Mouse (Mus musculus) embryonic facial prominence, embryonic 14.5 days (tissue): ENCODE measurements around the gene Wdr74. TPM values are rescaled to one million over a fixed set of nuclear protein-coding genes. Genes with fewer than 3 reads are reported as not detected.
"Not testable (repeated sequence)": the region's sequence is repeated elsewhere in the genome, so short reads cannot be mapped to it uniquely, and the experiment has no call there.

Source experiments
- ATAC-seq: fragments of 200-750 bp; cut with Nextera tagmentation; 2 replicates; pipeline ENCODE4 v1.8.0; 2017; ENCODE audit warnings: low read depth, moderate number of reproducible peaks, moderate TSS enrichment
- DNase-seq: peaks from one replicate; pipeline ENCODE4 v3.0.0-alpha.2; 2015; ENCODE audit warnings: low spot score
- H3K27ac ChIP-seq: fragments of 300-500 bp; sonication (generic); replicated peaks from 2 replicates; pipeline ENCODE4 v1.5.1; 2014; ENCODE audit warnings: low read depth, mild to moderate bottlenecking, low read length, moderate library complexity
- H3K27me3 ChIP-seq: fragments of 300-500 bp; sonication (generic); replicated peaks from 2 replicates; pipeline ENCODE4 v1.6.1; 2014; ENCODE audit warnings: low read length; ENCODE audit not compliant: control insufficient read depth, insufficient read depth
- H3K36me3 ChIP-seq: fragments of 300-500 bp; sonication (generic); 2 replicates; pipeline ENCODE4 v1.6.1; 2014; ENCODE audit warnings: low read length, mixed read lengths; ENCODE audit not compliant: control insufficient read depth, insufficient read depth
- H3K4me1 ChIP-seq: fragments of 300-500 bp; sonication (generic); 2 replicates; pipeline ENCODE4 v1.6.1; 2014; ENCODE audit warnings: antibody characterized with exemption, low read length; ENCODE audit not compliant: control insufficient read depth, insufficient read depth
- H3K4me2 ChIP-seq: fragments of 300-500 bp; sonication (generic); 2 replicates; pipeline ENCODE4 v1.6.1; 2014; ENCODE audit warnings: low read depth, mild to moderate bottlenecking, low read length, moderate library complexity, mixed read lengths
- H3K4me3 ChIP-seq: fragments of 300-500 bp; sonication (generic); 2 replicates; pipeline ENCODE4 v1.5.1; 2014; ENCODE audit warnings: low read depth, mild to moderate bottlenecking, low read length
- H3K9ac ChIP-seq: fragments of 300-500 bp; sonication (generic); 2 replicates; pipeline ENCODE4 v1.6.1; 2014; ENCODE audit warnings: low read depth, mild to moderate bottlenecking, low read length, moderate library complexity, mixed read lengths
- H3K9me3 ChIP-seq: fragments of 300-500 bp; sonication (generic); 2 replicates; pipeline ENCODE4 v1.6.1; 2016; ENCODE audit warnings: low read length; ENCODE audit not compliant: control insufficient read depth
- WGBS: fragments of 180-500 bp; shearing (Covaris S2); extraction: QIAGEN DNeasy Blood & Tissue Kit; methylation state at CpG from one replicate; pipeline ENCODE4 v1.1.7; 2014; 5-methylcytosine and 5-hydroxymethylcytosine counted together
- polyA plus RNA-seq: library from polyadenylated mRNA; unstranded; fragments of >200 nt; fragmentation: Nextera tagmentation; extraction: Ambion mirVana; gene quantifications from 2 replicates; pipeline ENCODE4 v1.2.1, GENCODE M21; 2014

Wdr74 gene
- polyA plus RNA-seq, 1 experiment from 2014 or later: 76.6 TPM

DNA sequence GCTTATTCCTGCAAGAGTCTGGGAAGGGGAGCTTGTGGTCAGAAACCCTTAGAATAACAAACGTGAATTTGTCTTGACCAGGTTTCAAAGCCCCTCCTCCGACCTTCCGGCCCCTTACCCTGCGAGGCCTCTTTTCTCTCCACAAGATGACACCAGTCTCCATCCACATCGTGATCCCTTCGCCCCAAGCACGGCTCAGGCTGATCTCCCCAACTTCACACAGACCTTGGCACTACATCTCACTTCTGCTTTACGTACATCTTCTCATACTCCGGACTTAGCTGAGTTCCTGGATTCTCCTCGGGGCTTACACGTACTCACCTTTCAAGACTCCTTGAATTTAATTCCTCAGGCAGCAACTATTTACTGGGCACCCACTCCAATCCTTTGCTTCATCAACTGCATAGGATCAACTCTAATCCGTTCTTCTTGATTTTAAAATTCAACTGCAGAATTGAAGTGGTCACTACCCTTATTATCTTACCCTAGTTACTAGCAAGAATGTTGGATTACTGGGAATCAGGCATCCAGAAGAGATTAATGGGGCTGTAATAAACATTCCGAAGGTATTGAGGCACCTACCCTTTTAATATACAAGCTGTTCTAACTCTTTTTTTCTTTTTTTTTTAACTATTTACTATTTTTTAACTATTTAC is 21.5 kb upstream of the Wdr74 start:
- DNase-seq (no peak), ATAC-seq (peak; percentile 6; the same call in 1 of the 2 replicates)
- H3K27ac ChIP-seq: peak overlapping the region; percentile 94
- 7% methylated on average over 13 of the region's 13 CpGs for WGBS
- H3K4me1 ChIP-seq: peaks cover 19% of the 10 kb centered on the region
- H3K9ac ChIP-seq: peak overlapping the region; percentile 93
- peaks cover 32% of the 10 kb centered on the region for H3K36me3 ChIP-seq
- H3K27me3 ChIP-seq: no peaks in the 10 kb centered on the region
- no peaks in the 10 kb centered on the region for H3K9me3 ChIP-seq
- peak overlapping the region; percentile 73 for H3K4me2 ChIP-seq
- H3K4me3 ChIP-seq: peak overlapping the region; percentile 89

DNA sequence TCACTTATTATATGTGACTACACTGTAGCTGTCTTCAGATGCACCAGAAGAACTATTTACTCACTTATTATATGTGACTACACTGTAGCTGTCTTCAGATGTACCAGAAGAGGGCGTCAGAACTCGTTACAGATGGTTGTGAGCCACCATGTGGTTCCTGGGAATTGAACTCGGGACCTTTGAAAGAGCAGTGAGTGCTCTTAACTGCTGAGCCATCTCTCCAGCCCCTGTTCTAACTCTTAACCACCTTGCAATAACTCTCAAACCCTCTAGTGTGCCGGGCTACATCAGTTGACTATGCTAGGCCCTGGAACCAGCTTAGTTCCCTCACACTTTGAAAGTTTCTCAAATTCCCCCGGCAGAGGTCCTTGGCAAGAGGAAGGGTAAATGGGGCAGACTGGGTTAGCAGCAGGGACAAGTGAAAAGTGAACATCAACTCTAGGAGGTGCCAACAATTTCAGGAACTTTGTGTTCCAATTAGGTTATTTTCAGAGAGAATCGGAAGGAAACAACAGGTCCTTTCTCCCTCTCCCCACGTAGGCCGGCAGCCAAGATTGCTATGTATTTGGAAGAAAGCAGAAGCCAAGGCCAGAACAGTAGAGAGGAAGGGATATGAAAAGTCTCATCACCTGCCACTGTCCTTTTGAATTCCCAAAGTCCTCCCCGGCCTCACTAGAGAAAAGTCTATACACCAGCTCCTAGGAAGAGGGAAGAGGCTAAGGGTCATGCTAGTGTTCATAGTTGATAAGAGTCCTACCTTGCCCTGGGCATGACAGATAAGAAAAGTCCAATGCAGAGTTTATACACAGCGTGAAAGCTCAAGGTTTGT is 20.8 kb upstream of the Wdr74 start:
- DNase-seq: no peak
- H3K4me1 ChIP-seq: peaks cover 19% of the 10 kb centered on the region
- H3K27me3 ChIP-seq: no peaks in the 10 kb centered on the region
- H3K27ac ChIP-seq: no peak overlapping the region
- peaks cover 24% of the 10 kb centered on the region for H3K36me3 ChIP-seq
- no peak overlapping the region for H3K9ac ChIP-seq
- no peaks in the 10 kb centered on the region for H3K9me3 ChIP-seq
- 71% methylated on average over 10 of the region's 10 CpGs for WGBS
- H3K4me3 ChIP-seq: no peak overlapping the region
- no peak overlapping the region for H3K4me2 ChIP-seq
- ATAC-seq: no peak

DNA sequence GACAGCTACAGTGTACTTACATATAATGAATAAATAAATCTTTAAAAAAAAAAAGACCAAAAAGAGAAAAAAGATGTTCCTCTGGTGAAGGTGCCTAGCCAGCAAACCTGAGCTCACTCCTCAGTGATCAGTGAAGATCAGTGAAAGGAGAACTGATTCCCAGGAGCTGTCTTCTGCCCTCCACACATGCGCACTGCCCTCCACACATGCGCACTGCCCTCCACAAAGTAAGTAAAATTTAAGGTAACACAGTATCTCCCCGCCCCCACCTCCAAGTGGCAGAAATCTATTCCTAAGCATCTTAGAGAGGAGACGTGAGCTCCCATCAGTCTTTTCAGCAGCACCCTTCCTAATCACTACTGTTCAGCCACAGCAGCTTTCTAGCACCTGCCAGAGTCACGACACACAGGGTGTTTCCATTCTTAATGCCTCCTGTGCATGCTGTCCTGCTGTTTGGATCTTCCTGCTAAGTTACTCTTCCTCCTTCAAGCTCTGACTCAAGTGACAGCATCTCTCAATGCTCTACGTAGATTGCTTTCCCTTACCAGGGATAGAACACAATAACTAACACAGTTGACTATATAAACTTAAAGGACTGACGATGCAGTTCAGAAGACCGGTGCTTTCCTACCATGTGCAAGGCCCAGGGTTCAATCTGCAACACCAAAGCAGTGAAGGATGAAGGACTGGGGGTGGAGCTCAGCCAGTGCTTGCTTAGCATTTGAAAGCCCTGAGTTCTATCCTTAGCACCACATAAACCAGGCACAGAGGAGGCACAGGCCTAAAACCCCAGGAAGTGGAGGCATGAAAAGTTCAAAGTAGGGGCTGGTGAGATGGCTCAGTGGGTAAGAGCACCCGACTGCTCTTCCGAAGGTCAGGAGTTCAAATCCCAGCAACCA is 19.5 kb upstream of the Wdr74 start:
- Histone ChIP-seq H3K36me3 (peaks cover 13% of the 10 kb centered on the region; the same call in 1 of the 2 replicates), H3K27me3 (no peaks in the 10 kb centered on the region), H3K4me2 (no peak overlapping the region), H3K4me3 (no peak overlapping the region), H3K9ac (no peak overlapping the region), H3K27ac (no peak overlapping the region), H3K4me1 (peaks cover 16% of the 10 kb centered on the region), H3K9me3 (no peaks in the 10 kb centered on the region)
- DNase-seq (no peak), ATAC-seq (no peak)
- WGBS: 72% methylated on average over 10 of the region's 10 CpGs

- no peak overlapping the region for H3K4me2 ChIP-seq
- no peak overlapping the region for H3K4me3 ChIP-seq
- DNase-seq (no peak), ATAC-seq (no peak)
- H3K27me3 ChIP-seq: no peaks in the 10 kb centered on the region
- H3K4me1 ChIP-seq: peaks cover 11% of the 10 kb centered on the region
- peaks cover 5% of the 10 kb centered on the region; the same call in 1 of the 2 replicates for H3K36me3 ChIP-seq
- no peaks in the 10 kb centered on the region for H3K9me3 ChIP-seq
- H3K9ac ChIP-seq: no peak overlapping the region
- 77% methylated on average over 8 of the region's 10 CpGs for WGBS
- no peak overlapping the region for H3K27ac ChIP-seq
Measured at GRCm38 (mm10) chr19:8716767-8717475, 18.7 kb upstream of the Wdr74 start.

DNA sequence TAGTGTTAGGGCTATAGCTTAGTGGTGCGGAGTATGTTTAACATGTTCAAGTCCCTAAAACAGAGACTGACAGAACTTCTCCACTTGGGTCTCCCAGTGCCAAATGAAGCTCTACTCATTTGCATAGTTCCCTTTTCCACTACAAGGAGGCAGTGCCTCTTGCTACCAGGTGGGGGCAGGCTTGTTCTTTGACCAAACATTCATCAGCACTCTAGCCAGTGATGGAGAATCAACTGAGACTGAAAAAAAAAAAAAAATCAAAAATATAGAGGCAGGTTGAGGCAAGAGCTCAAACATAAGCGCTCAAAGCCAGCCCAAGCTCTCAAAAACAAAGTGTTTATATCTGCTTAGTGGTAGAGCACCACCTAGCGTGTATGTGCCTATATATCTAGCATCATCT is 17.3 kb upstream of the Wdr74 start:
- Histone ChIP-seq H3K9ac (no peak overlapping the region), H3K36me3 (no peaks in the 10 kb centered on the region), H3K4me1 (peaks cover 8% of the 10 kb centered on the region; the same call in 1 of the 2 replicates), H3K9me3 (no peaks in the 10 kb centered on the region), H3K27me3 (no peaks in the 10 kb centered on the region), H3K4me3 (no peak overlapping the region), H3K27ac (no peak overlapping the region), H3K4me2 (no peak overlapping the region)
- ATAC-seq: no peak
- DNase-seq: peak; percentile 68
- 68% methylated on average over 3 of the region's 3 CpGs for WGBS

- H3K4me1 ChIP-seq, ATAC-seq, H3K9me3 ChIP-seq, H3K9ac ChIP-seq, H3K27ac ChIP-seq, H3K4me3 ChIP-seq, DNase-seq, H3K4me2 ChIP-seq, H3K36me3 ChIP-seq, H3K27me3 ChIP-seq: not testable (repeated sequence)
Measured at GRCm38 (mm10) chr19:8719037-8719436, 16.6 kb upstream of the Wdr74 start.

GRCm38 (mm10) chr19:8721378-8721777 is 14.2 kb upstream of the Wdr74 start:
- no peaks in the 10 kb centered on the region for H3K27me3 ChIP-seq
- no peak for ATAC-seq
- no peaks in the 10 kb centered on the region for H3K9me3 ChIP-seq
- H3K27ac ChIP-seq: no peak overlapping the region
- H3K4me3 ChIP-seq: no peak overlapping the region
- H3K4me1 ChIP-seq: peaks cover 18% of the 10 kb centered on the region
- DNase-seq: no peak
- WGBS: 87% methylated on average over 1 of the region's 1 CpGs
- H3K9ac ChIP-seq: 0 out of 2 replicates have a peak overlapping the region, but pooled peaks have one; percentile 94
- peaks cover 24% of the 10 kb centered on the region for H3K36me3 ChIP-seq
- peak overlapping the region; percentile 86 for H3K4me2 ChIP-seq

DNA sequence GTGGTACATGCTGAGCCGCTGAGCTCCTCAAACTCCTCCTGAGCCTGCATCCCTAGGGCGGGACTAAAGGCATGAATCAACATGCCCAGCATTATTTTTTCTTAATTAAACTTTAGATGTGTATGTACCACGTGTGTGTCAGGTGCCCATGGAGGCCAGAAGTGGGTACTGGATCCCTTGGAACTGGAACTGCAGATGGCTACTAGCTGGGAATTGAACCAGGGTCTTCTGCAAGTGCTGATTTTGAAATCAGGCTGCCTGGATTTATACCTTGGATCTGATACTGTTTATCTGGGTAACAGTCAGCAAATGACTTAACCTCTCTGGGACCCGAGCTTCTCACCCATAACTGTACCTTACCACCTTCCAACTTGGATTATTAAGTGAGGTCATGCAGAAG is 13.6 kb upstream of the Wdr74 start:
- H3K4me1 ChIP-seq: peaks cover 18% of the 10 kb centered on the region
- no peaks in the 10 kb centered on the region for H3K27me3 ChIP-seq
- H3K4me3 ChIP-seq: peak overlapping the region; percentile 68
- H3K36me3 ChIP-seq: peaks cover 29% of the 10 kb centered on the region
- H3K9me3 ChIP-seq: no peaks in the 10 kb centered on the region
- peak overlapping the region; percentile 94 for H3K9ac ChIP-seq
- DNase-seq: peak; percentile 31
- H3K4me2 ChIP-seq: peak overlapping the region; percentile 86
- peak overlapping the region; percentile 96; the same call in 1 of the 2 replicates for H3K27ac ChIP-seq
- no peak for ATAC-seq
- 58% methylated on average over 4 of the region's 4 CpGs for WGBS
